Mouse (Mus musculus) heart, adult 10 weeks (tissue): Measurements from ENCODE around the gene Inmt. TPM values are rescaled to one million over a fixed set of nuclear protein-coding genes. Genes with fewer than 3 reads are reported as not detected.

Experiments used
- polyA plus RNA-seq: library from polyadenylated mRNA; stranded (reverse); fragments of 350-450 nt; fragmentation: Illumina TruSeq; extraction: RNeasy Lipid Tissue Mini Kit (QIAGEN cat#74804); gene quantifications from one replicate; pipeline ENCODE4 v1.2.3, GENCODE M21; 2014; ENCODE audit warnings: low read depth, low replicate concordance

The Inmt gene
- 14.1 TPM for polyA plus RNA-seq

DNA sequence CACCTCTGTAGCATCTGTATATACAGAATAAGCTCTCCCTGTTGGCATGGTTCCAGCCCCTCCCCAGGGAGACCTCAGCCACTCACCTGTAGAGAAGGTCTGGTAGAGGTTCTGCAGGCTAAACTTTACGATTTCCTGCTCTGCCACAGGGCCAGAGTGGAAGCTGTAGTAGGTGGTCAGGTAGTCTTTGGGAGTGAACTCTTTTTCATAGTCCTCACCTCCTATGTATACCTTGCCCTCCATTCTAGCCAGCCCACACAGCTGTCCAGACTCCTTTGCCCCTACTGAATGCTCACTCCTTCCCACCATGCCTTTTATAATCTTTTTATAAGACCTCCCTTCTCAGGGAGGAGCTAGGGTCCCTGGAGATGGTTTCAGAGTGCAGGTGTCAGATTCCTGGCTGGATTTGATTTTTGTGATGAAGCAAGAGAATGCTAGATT lies at the start of gene Inmt:
Inmt (minus strand) TSS at position 303 of the 441 bp plus-strand sequence.

DNA sequence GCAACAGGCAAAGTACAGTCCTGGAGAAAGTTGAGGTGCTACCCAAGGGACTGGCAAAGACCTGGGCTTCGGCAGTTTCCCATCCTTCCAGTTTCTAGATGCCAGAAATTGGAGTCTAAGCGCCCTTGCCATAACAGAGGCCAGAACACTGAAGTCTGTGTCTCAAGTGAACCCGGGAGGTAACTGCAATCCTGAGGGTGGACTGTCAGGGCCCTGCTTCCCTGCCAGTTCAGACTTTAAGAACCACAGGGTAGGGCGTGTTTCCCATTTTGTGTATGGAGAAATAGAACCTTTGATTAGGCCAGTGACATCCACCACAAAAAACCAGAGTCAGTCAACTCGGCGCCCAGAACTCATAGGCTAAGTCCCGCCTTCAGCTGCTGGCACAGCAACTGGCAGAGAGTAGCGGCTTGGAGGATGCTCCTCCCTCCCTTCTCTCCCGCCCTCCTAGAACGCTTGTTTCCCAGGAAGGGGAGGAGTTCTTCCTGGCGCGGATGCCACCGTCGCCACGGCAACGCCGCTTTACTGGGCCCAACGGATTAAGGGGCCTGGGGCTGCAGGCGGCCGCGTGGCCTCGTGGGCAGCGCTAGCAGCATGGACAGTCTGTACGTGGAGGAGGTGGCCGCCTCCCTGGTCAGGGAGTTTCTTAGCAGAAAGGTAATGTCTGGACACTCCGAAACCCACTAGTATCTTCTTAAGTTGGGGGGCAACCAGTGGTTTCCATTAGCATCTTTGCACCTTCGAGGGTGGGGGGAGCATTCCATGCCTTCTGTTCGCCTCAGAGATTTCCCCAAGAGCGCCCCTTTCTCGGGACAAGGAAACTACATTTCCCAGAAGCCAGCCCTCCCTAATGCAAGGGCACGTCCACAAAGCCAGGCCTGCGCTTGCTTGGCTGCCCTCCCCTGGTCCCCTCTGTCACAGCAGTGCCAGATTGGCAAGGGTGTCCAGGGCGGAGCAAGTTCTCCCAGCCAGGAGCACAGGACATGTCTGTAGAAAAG lies 28.4 kb upstream of the Inmt start, which contains the start of gene Mindy4:
Mindy4 (plus strand) TSS at position 471 of the 998 bp plus-strand sequence.

GRCm38 (mm10) chr6:55132794-55133193 lies 42.0 kb downstream of the Inmt start, which contains the start of gene Crhr2:
Gene Crhr2, minus strand, starts transcription at chr6:55133016.

Other genes starting within 250 kb of the Inmt start
- gene Nod1, start 202.4 kb downstream of the Inmt start, polyA plus RNA-seq, result 18.4 TPM
- 22.0 TPM for gene Ggct, start 182.1 kb downstream of the Inmt start, polyA plus RNA-seq
- 57.4 TPM for gene Gars, start 137.0 kb downstream of the Inmt start, polyA plus RNA-seq
- 32.6 TPM for gene Crhr2, start 42.0 kb downstream of the Inmt start, polyA plus RNA-seq
- gene Mindy4, start 28.3 kb upstream of the Inmt start, polyA plus RNA-seq, result 4.3 TPM
- 287 TPM for gene Aqp1, start 161.4 kb upstream of the Inmt start, polyA plus RNA-seq
- gene Ghrhr, start 201.3 kb upstream of the Inmt start, polyA plus RNA-seq, result not detected